Mouse (Mus musculus) E14TG2a.4 (cell line): Measurements from ENCODE around the gene Zfp598.

Source experiments
- CTCF ChIP-seq: conservative IDR thresholded peaks from 2 replicates; pipeline ENCODE4 v1.5.1; 2014; ENCODE audit warnings: low read length
- NANOG ChIP-seq: IDR thresholded peaks from 2 replicates; pipeline ENCODE4 v1.6.1; 2014; ENCODE audit warnings: borderline replicate concordance, low read length, mixed read lengths
- POU5F1 ChIP-seq: IDR thresholded peaks from 2 replicates; pipeline ENCODE4 v1.6.1; 2014; ENCODE audit warnings: low read length, borderline replicate concordance

DNA sequence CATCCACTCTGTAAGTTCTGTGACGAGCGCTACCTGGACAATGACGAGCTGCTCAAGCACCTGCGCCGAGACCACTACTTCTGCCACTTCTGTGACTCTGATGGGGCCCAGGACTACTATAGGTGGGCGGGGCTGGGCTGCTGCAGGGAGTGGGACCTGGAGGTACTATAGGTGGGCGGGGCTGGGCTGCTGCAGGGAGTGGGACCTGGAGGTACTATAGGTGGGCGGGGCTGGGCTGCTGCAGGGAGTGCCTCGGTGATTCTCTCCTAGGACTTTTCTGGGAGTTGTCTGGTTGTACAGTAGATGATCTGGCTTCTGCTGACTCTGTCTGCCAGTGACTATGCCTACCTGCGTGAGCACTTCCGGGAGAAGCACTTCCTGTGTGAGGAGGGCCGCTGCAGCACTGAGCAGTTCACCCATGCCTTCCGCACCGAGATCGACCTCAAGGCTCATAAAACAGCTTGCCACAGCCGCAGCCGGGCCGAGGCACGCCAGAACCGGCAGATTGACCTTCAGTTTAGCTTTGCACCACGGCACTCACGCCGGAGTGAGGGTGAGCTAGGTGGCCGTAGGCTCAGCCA, 8.1 kb downstream of the Zfp598 start:
- no peak for TF ChIP-seq CTCF
- TF ChIP-seq POU5F1: no peak
- no peak for TF ChIP-seq NANOG
